Mouse (Mus musculus) E14TG2a.4 (cell line): Measurements from ENCODE around the gene Raver2.

Experiments used
- CTCF ChIP-seq: conservative IDR thresholded peaks from 2 replicates; pipeline ENCODE4 v1.5.1; 2014; ENCODE audit warnings: low read length
- NANOG ChIP-seq: IDR thresholded peaks from 2 replicates; pipeline ENCODE4 v1.6.1; 2014; ENCODE audit warnings: borderline replicate concordance, low read length, mixed read lengths
- POU5F1 ChIP-seq: IDR thresholded peaks from 2 replicates; pipeline ENCODE4 v1.6.1; 2014; ENCODE audit warnings: low read length, borderline replicate concordance

DNA sequence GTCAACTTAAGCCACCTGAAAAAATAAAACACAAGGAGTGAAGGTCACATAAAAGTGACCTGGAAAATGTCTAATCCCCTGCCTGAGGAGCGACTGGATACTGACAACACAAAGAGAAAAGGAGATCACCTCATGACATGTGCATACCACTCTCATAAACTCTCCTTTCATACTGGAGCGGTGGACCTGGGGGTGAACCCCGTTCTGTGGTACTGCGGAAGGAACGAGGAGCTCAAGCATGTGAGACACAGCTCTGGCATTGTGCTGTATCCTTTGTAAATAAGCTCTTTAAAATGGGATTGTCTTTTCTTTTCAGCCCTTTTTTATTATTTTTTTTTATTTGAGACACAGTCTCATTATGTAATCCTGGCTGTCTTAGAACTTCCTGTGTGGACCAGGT is 111.9 kb downstream of the Raver2 start:
- TF ChIP-seq CTCF (no peak), NANOG (no peak), POU5F1 (no peak)
